7 mouse cellular contexts compared by ENCODE assay signal in the genomic region with DNA sequence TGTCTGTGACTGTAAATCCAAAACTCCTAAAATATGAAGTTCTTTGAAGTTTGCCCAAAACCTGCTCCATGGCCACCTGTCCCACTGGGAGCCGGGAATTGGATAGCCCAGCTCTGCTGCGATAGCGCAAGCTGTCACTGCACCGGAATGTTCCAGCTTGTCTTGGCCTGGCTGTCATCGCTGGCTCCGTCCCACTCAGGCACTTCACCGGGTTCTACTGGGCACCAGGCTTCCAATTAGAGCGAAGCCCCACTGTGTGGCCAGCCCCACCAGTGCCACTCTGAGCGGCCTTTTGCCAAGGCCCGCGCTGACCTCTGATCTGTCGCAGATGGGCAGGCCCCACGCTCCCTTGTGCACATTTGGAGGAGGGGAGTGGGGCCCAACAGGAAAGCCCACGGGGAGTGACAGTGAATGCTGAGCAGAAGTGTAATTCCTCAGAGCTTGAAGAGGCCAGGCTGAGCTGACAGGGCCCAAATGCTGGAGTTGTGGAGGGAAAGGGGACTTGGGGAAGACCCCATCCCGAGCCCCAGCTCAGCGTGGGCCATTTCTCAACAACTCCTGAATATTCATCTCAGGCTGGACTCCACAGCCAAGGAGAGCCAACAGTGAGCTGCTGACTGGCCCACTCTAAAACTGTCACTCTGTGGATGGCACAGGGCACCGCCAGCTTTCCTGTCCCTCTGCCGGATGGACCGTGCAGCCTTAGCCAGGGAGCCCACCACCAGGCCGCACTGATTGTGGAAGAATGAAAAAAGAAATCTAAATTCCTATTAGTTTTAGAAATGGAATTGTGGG.
A peak's percentile ranks its signal among the peaks of the same experiment; 100 is the strongest.
DNase-seq lines count a peak whose midpoint lies in the region; ATAC-seq lines count a peak whose summit lies in the region.

No protein-coding gene starts in this region.

- ATAC-seq in cerebellum, adult (ENCODE audit: insufficient number of reproducible peaks, low FRiP score, low TSS enrichment): peak; percentile 90
- ATAC-seq in erythroblast, adult 5-6 weeks (replicated peaks; ENCODE audit: low FRiP score, poor library complexity, severe bottlenecking): no peak

- intact Hi-C loops in gastrocnemius, postnatal 14 days (cut with DNase I; ENCODE audit: low total_unique reads): no loop called here

- peak; percentile 96 to 98 for DNase-seq in cerebellum, postnatal 10 days
- peak; percentile 72 for DNase-seq in gastrocnemius, postnatal 14 days
- peak; percentile 64 to 79 for DNase-seq in layer of hippocampus, adult 18-20 months (ENCODE audit: low spot score in 2 of 2)
- DNase-seq in right cerebral cortex, adult 18-20 months: peak; percentile 82
- DNase-seq in ovary, adult 18-20 months (ENCODE audit: low spot score): no peak
